Mouse (Mus musculus) heart, postnatal 36 days (tissue): ENCODE data around the gene Tmed6. TPM values are rescaled to one million over a fixed set of nuclear protein-coding genes. Genes with fewer than 3 reads are reported as not detected.

Experiments used
- DNase-seq, 2 experiments: peaks; one replicate each; pipeline ENCODE4 v3.0.0; 2021 to 2022
- intact Hi-C: fragments of 180-260 bp; cut with DNase I; formaldehyde crosslinking; loops from one replicate; pipeline ENCODE4 v1.15.1; 2025
- microRNA-seq, 2 experiments: library from miRNA; unstranded; fragments of <30 nt; microRNA quantifications; one replicate each; pipeline ENCODE4 v1.2.0; 2021; ENCODE audit warnings: borderline number of aligned reads in 2 of 2
- total RNA-seq, 2 experiments: library from RNA; stranded (reverse); gene quantifications; 2 replicates each; pipeline ENCODE4 v1.2.3; 2021

Tmed6 gene
- total RNA-seq, 2 experiments from 2014 or later: not detected

DNA sequence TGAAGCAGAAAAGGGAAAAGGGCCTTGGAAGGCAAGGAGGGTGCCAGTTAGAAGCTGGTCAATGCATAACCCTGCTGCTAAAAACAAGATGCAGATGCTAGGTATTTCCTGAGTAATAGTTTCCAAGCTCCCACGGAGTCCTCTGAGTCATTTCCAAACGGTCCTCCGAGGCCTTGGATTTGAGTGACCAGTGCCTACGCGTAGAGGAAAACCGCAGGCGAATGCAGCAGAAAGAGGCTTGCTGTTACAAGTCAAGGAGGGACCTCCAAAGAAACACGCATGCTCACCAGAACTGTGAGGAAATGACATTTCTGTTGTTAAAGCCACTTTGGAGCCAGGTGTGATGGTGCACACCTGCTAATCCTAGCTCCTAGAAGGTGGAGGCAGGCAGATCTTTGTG is 42.0 kb downstream of the Tmed6 start:
- intact Hi-C loops: no loop called here
- DNase-seq: no peak

GRCm38 (mm10) chr8:107014915-107015314 is 50.5 kb downstream of the Tmed6 start:
- no peak for DNase-seq
- intact Hi-C loops: no loop called here

GRCm38 (mm10) chr8:107012666-107013065 is 52.8 kb downstream of the Tmed6 start:
- intact Hi-C loops: no loop called here
- DNase-seq: no peak

Small RNA genes lying within 50 kb of the gene (microRNA-seq; reads per million reads assigned to microRNA genes)
- gene Mir7075: 0 to 0.67 reads per million in 2 experiments

Other genes with a start within 250 kb of the Tmed6 start
- gene Has3, start 195.4 kb downstream of the Tmed6 start, total RNA-seq: 1 to 10 TPM; 1.4 to 1.5 TPM
- gene Utp4, start 172.0 kb downstream of the Tmed6 start, total RNA-seq: 10 to 100 TPM; 20.2 to 22.2 TPM
- 10 to 100 TPM; 12.7 to 13.7 TPM for gene Sntb2, start 129.9 kb downstream of the Tmed6 start, total RNA-seq
- 10 to 100 TPM; 62.3 to 64.3 TPM for gene Vps4a, start 34.4 kb downstream of the Tmed6 start, total RNA-seq
- 10 to 100 TPM; 61.9 to 64.7 TPM for gene Pdf, start 17.0 kb downstream of the Tmed6 start, total RNA-seq
- gene Cog8, start 9.0 kb downstream of the Tmed6 start, total RNA-seq: 10 to 100 TPM; 18.8 to 18.9 TPM
- 10 to 100 TPM; 21.3 to 24.8 TPM for gene Nip7, start 8.8 kb downstream of the Tmed6 start, total RNA-seq
- gene Terf2, start 30.9 kb upstream of the Tmed6 start, total RNA-seq: 10 to 100 TPM; 11.5 to 13.9 TPM
- gene Cyb5b, start 85.0 kb upstream of the Tmed6 start, total RNA-seq: 10 to 100 TPM; 29.4 to 43.2 TPM
- 10 to 100 TPM; 26.4 to 29.3 TPM for gene Nfat5, start 227.8 kb upstream of the Tmed6 start, total RNA-seq